Mouse (Mus musculus) heart, embryonic 10.5 days (tissue): ENCODE results near the gene Vmn1r194. TPM values are rescaled to one million over a fixed set of nuclear protein-coding genes. Genes with fewer than 3 reads are reported as not detected.
"Not testable (repeated sequence)": the region's sequence is repeated elsewhere in the genome, so short reads cannot be mapped to it uniquely, and the experiment has no call there.

Source experiments
- DNase-seq: peaks from one replicate; pipeline ENCODE4 v3.0.0-alpha.2; 2017; ENCODE audit warnings: low spot score
- H3K27ac ChIP-seq: fragments of 300-500 bp; sonication (generic); 2 replicates; pipeline ENCODE4 v1.5.1; 2016; ENCODE audit warnings: mild to moderate bottlenecking
- H3K27me3 ChIP-seq: fragments of 300-500 bp; sonication (generic); 2 replicates; pipeline ENCODE4 v1.6.1; 2016; ENCODE audit warnings: mild to moderate bottlenecking; ENCODE audit not compliant: poor library complexity, insufficient read depth, severe bottlenecking
- H3K36me3 ChIP-seq: fragments of 300-500 bp; sonication (generic); 2 replicates; pipeline ENCODE4 v1.6.1; 2016; ENCODE audit warnings: mild to moderate bottlenecking, moderate library complexity
- H3K4me1 ChIP-seq: fragments of 300-500 bp; sonication (generic); 2 replicates; pipeline ENCODE4 v1.6.1; 2016; ENCODE audit warnings: mild to moderate bottlenecking
- H3K4me3 ChIP-seq: fragments of 300-500 bp; sonication (generic); 2 replicates; pipeline ENCODE4 v1.5.1; 2016; ENCODE audit warnings: mild to moderate bottlenecking, moderate library complexity
- H3K9me3 ChIP-seq: fragments of 300-500 bp; sonication (generic); 2 replicates; pipeline ENCODE4 v1.6.1; 2016; ENCODE audit warnings: mild to moderate bottlenecking, moderate library complexity
- WGBS: fragments of 180-500 bp; shearing (Covaris S2); methylation state at CpG from one replicate; pipeline ENCODE4 v1.1.7; 2016; 5-methylcytosine and 5-hydroxymethylcytosine counted together
- microRNA-seq: library from miRNA; unstranded; fragments of <30 nt; microRNA quantifications from one replicate; pipeline ENCODE4, GENCODE M21; 2017
- polyA plus RNA-seq: library from polyadenylated mRNA; unstranded; fragments of >200 nt; fragmentation: Nextera tagmentation; extraction: Ambion mirVana; gene quantifications from 2 replicates; pipeline ENCODE4 v1.2.1, GENCODE M21; 2016

The Vmn1r194 gene
- polyA plus RNA-seq = not detected in 2 replicates

GRCm38 (mm10) chr13:22243915-22244314 is at the start of gene Vmn1r194:
Vmn1r194 (plus strand) TSS chr13:22244215.
- DNase-seq = no peak
- whole genome bisulfite sequencing = 43% methylated on average over 1 of the region's 1 CpGs
- no peaks in the 10 kb centered on the region for H3K27me3 ChIP-seq
- H3K4me1 ChIP-seq = no peaks in the 10 kb centered on the region
- no peaks in the 10 kb centered on the region for H3K36me3 ChIP-seq
- H3K9me3 ChIP-seq = no peaks in the 10 kb centered on the region
- H3K27ac ChIP-seq = no peak within 1 kb of the TSS
- H3K4me3 ChIP-seq = no peak within 1 kb of the TSS

GRCm38 (mm10) chr13:22223060-22223459 is 21.0 kb upstream of the Vmn1r194 start, which contains the start of gene Vmn1r193:
Vmn1r193 (minus strand) TSS chr13:22223160.
- not testable (repeated sequence) for DNase-seq, H3K27me3 ChIP-seq, H3K4me3 ChIP-seq, H3K4me1 ChIP-seq, H3K36me3 ChIP-seq, H3K27ac ChIP-seq, H3K9me3 ChIP-seq
- 62% methylated on average over 1 of the region's 1 CpGs for WGBS

- not testable (repeated sequence) for H3K9me3 ChIP-seq
Observed at GRCm38 (mm10) chr13:22270222-22270621, 26.2 kb downstream of the Vmn1r194 start, which contains the start of gene Vmn1r195. Vmn1r195 (plus strand) TSS chr13:22270522.

GRCm38 (mm10) chr13:22271721-22272120 is 27.7 kb downstream of the Vmn1r194 start:
- Histone ChIP-seq H3K36me3 (no peaks in the 10 kb centered on the region), H3K4me3 (no peak overlapping the region), H3K4me1 (no peaks in the 10 kb centered on the region), H3K27me3 (no peaks in the 10 kb centered on the region), H3K9me3 (no peaks in the 10 kb centered on the region), H3K27ac (no peak overlapping the region)
- WGBS = 59% methylated on average over 2 of the region's 2 CpGs
- no peak for DNase-seq

More at GRCm38 (mm10) chr13:22270222-22270621, 26.2 kb downstream of the Vmn1r194 start, which contains the start of gene Vmn1r195:
- H3K4me3 ChIP-seq, H3K4me1 ChIP-seq, DNase-seq, H3K27me3 ChIP-seq, H3K27ac ChIP-seq, H3K36me3 ChIP-seq: not testable (repeated sequence)
- 90% methylated on average over 1 of the region's 1 CpGs for WGBS

- 72% methylated on average over 2 of the region's 2 CpGs for WGBS
- peak; percentile 78 for DNase-seq
Observed at GRCm38 (mm10) chr13:22284578-22284977, 40.6 kb downstream of the Vmn1r194 start.

GRCm38 (mm10) chr13:22289620-22290019 is 45.6 kb downstream of the Vmn1r194 start, which contains the start of gene Vmn1r196:
Vmn1r196 (plus strand) TSS chr13:22289920.
- no peak within 1 kb of the TSS for H3K4me3 ChIP-seq
- no peaks in the 10 kb centered on the region for H3K36me3 ChIP-seq
- DNase-seq = no peak
- H3K27ac ChIP-seq = no peak within 1 kb of the TSS
- WGBS = 72% methylated on average over 2 of the region's 2 CpGs
- H3K27me3 ChIP-seq = no peaks in the 10 kb centered on the region
- no peaks in the 10 kb centered on the region for H3K9me3 ChIP-seq
- no peaks in the 10 kb centered on the region for H3K4me1 ChIP-seq

More at GRCm38 (mm10) chr13:22284578-22284977, 40.6 kb downstream of the Vmn1r194 start:
- Histone ChIP-seq H3K27me3 (no peaks in the 10 kb centered on the region), H3K27ac (no peak overlapping the region), H3K4me1 (0 out of 2 replicates have a peak, but pooled peaks cover 4% of the 10 kb centered on the region), H3K9me3 (no peaks in the 10 kb centered on the region), H3K4me3 (no peak overlapping the region), H3K36me3 (no peaks in the 10 kb centered on the region)

Small RNA genes lying within 50 kb of the gene (microRNA-seq; reads per million reads assigned to microRNA genes)
- gene Gm23282 (not detected), gene Gm25084 (not detected)

Other genes starting within 250 kb of the Vmn1r194 start
- gene Prss16, start 234.5 kb upstream of the Vmn1r194 start, polyA plus RNA-seq = 0.30 and 0.33 TPM in 2 replicates
- 3.5 and 4.5 TPM in 2 replicates for gene Hist1h2ah, start 208.6 kb upstream of the Vmn1r194 start, polyA plus RNA-seq
- gene Hist1h2bk, start 208.3 kb upstream of the Vmn1r194 start, polyA plus RNA-seq = 3.1 and 6.4 TPM in 2 replicates
- 10.6 and 21.8 TPM in 2 replicates for gene Hist1h4i, start 202.9 kb upstream of the Vmn1r194 start, polyA plus RNA-seq
- 18.7 and 42.5 TPM in 2 replicates for gene Hist1h2ag, start 201.3 kb upstream of the Vmn1r194 start, polyA plus RNA-seq
- 8.3 and 12.9 TPM in 2 replicates for gene Hist1h2bj, start 201.0 kb upstream of the Vmn1r194 start, polyA plus RNA-seq
- not detected in 2 replicates for gene Vmn1r188, start 159.8 kb upstream of the Vmn1r194 start, polyA plus RNA-seq
- gene Vmn1r189, start 138.4 kb upstream of the Vmn1r194 start, polyA plus RNA-seq = not detected in 2 replicates
- gene Vmn1r191, start 60.2 kb upstream of the Vmn1r194 start, polyA plus RNA-seq = not detected in 2 replicates
- not detected in 2 replicates for gene Vmn1r192, start 53.1 kb upstream of the Vmn1r194 start, polyA plus RNA-seq
- gene Vmn1r193, start 21.1 kb upstream of the Vmn1r194 start, polyA plus RNA-seq = not detected in 2 replicates
- gene Vmn1r195, start 26.3 kb downstream of the Vmn1r194 start, polyA plus RNA-seq = not detected in 2 replicates
- not detected in 2 replicates for gene Vmn1r196, start 45.7 kb downstream of the Vmn1r194 start, polyA plus RNA-seq
- gene Vmn1r197, start 80.4 kb downstream of the Vmn1r194 start, polyA plus RNA-seq = not detected in 2 replicates
- not detected in 2 replicates for gene Vmn1r198, start 106.1 kb downstream of the Vmn1r194 start, polyA plus RNA-seq
- not detected in 2 replicates for gene Vmn1r199, start 135.6 kb downstream of the Vmn1r194 start, polyA plus RNA-seq
- not detected in 2 replicates for gene Vmn1r200, start 146.2 kb downstream of the Vmn1r194 start, polyA plus RNA-seq
- not detected in 2 replicates for gene Vmn1r201, start 227.7 kb downstream of the Vmn1r194 start, polyA plus RNA-seq